Mouse (Mus musculus) erythroblast, adult 5-6 weeks (primary cell): ENCODE data around the gene Gpr137b. TPM values are rescaled to one million over a fixed set of nuclear protein-coding genes. Genes with fewer than 3 reads are reported as not detected.
"Not testable (repeated sequence)": the region's sequence is repeated elsewhere in the genome, so short reads cannot be mapped to it uniquely, and the experiment has no call there.

Experiments
- ATAC-seq: replicated peaks from 2 replicates; pipeline ENCODE4 v1.8.0; 2016; ENCODE audit warnings: moderate number of reproducible peaks, mild to moderate bottlenecking, moderate TSS enrichment, inconsistent platforms; ENCODE audit not compliant: poor library complexity, low FRiP score, severe bottlenecking
- total RNA-seq, 2 experiments: library from RNA; stranded (forward) in 1 of 2; stranded (reverse) in 1 of 2; fragments of 150-400 nt in 1 of 2; fragments of 200-764, 138-1000 nt in 1 of 2; gene quantifications; 2 replicates each; pipeline versions ENCODE4 v1.2.3 to v1.2.4; 2015 to 2017; ENCODE audit warnings: low replicate concordance in 2 of 2

Gpr137b gene
- 3.1 and 3.7 TPM in 2 replicates for total RNA-seq (2015; ENCODE audit: low replicate concordance)
- total RNA-seq (2017; ENCODE audit: low replicate concordance) = 5.6 and 14.9 TPM in 2 replicates

DNA sequence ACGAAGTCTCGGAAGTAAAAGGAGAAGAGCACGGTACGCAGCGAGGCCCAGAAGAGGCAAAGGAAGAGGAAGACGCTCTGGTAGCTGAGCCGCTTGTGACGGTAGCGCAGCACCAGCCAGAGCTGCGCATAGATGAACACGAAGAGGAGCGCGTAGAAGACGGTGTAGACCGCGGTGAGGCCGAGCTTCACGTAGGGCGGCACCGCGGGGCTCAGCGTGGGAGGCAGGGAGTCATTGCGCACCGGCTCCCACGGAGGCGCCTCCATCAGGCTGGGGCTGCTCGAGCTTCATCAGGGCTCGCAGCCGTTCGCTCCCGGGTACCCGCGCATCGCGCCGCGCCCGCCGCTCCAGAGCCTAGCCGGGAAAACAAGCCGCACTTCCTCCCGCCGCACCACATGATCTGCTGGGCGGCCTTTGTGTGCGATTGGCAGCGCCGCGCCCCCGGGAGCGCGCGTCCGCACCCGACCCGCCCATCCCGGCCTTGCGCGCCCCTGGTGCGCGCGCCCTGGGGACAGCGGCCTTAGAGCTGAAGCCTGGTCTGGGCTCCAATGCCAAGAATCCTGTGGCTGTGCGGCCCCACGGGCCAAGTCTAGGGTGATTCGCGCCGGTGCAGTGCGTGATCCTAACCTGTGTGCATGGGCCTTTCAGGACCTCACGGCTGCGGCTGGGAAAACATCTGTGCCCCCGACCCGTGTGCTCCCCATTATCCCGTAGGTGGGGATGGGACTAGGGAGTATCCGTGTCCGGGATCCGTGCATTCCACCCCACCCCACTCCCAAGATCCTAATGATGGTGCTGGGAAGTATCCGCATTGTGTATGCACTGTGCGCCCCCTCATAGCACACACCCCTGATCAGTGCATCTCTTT lies at the start of gene Gpr137b:
Gpr137b (minus strand) TSS at position 787 of the 868 bp plus-strand sequence.
- ATAC-seq = not testable (repeated sequence)

DNA sequence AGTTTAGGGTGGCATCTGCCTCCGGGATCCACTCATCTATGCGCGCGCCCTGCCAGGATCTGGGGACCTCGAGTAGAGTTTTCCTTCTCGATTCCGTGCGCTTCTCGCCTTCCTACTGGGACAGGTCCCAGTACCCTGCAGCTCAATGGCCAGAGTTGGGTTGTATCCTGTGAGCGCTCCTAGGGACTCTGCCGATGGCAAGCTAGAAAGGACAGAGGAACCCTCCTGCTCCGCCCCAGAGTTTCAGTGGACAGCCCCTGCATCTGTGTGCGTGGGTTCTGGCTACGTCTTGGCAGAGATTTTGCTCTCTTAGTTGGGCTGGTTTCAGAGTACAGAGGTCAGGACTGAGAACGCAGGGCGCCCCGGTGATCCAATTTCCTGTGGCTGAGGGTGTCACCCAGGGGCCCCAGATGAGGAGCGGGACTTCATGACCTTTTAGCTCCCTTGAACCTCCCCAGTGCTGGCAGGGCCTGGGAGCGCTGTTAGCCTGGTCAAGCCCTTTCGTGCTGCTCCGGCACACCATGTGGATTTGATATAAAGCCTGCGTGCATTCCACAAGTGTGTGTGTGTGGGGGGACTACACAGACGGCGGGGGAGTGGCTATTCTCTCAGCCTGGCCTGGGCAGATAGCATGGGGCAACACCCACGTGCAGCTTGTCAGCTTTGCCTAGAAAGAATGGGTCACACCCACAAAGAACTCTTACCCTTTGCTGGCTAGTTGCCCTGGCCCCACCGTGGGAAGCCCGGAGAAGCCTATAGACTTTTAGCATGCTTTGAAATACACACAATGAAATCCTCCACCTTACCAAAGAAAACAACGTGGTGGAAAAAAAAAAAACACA lies 44.5 kb upstream of the Gpr137b start:
- not testable (repeated sequence) for ATAC-seq

DNA sequence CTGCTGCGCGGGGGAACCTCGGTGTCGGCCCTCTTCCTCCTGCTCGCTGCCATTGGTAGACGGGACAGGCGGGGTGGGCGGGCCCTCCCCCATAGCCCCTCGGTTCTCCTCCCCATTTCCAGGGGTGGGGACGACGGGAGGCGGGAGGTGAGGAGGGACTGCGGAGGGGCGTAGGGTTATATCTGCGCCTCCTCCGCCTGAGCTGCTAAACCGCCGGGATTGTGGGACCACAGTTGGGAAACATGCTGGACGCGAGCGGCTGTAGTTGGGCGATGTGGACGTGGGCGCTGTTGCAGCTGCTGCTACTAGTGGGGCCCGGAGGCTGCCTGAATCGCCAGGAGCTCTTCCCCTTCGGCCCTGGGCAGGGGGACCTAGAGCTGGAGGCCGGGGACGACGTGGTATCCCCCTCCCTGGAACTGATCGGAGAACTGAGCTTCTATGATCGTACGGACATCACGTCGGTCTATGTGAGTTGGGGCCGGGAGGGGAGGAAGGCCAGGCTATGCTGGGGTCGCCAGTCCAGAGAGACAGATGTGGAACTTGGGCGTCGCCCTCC lies 43.7 kb upstream of the Gpr137b start, which contains the start of gene Nid1:
Nid1 (plus strand) TSS at position 92 of the 556 bp plus-strand sequence.
- not testable (repeated sequence) for ATAC-seq

DNA sequence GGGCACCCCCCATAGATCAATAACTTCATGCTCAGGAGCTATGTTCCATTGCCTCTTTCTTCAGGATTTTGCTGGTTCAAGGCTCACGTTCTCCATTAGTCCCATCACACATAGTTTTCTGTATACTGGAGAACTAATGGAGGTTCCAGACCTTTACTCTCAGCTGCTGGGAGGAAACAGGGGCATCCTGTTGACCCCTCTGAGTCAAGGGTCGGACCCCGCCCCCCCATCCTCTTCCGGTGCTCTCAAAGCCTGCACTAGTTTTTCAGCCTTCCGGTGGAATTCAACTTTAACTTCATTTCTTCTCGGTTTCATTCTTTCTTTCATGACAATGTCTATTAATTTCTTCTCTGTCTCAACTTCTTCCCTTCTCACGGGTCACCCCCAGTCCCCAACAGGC lies 42.3 kb upstream of the Gpr137b start:
- not testable (repeated sequence) for ATAC-seq

DNA sequence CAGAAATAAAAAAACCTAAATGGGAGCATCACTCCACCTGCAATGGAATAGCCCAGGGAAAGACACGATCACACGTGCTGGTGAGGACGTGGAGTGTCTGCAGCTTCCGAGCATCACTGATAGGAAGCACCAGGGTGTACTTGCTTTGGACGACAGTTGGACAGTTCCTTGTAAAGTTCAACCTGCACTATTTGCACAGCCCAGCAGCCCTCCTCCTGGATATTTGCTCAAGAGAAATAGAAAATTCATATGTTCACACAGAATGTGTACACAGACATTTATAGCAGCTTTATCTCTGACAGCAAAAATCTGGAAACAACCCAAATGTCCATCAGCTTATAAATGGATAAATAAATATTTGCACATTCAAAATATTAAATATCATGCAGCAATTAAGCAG lies 29.5 kb upstream of the Gpr137b start:
- not testable (repeated sequence) for ATAC-seq

DNA sequence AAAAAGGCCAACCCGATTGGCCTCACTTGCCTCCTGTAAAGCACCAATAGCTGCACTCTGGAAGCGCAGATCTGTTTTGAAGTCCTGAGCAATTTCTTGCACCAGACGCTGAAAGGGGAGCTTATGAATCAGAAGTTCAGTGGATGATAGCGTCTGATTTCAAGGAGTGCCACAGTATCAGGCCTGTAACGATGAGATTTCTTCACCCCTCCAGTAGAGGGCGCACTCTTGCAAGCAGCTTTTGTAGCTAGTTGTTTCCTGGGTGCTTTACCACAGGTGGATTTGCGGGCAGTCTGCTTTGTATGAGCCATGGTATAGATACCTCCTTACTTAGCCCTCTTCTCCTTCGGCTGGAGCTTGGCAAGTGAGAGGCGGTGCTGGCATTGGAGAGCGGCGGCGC lies 25.0 kb upstream of the Gpr137b start:
- ATAC-seq = not testable (repeated sequence)

DNA sequence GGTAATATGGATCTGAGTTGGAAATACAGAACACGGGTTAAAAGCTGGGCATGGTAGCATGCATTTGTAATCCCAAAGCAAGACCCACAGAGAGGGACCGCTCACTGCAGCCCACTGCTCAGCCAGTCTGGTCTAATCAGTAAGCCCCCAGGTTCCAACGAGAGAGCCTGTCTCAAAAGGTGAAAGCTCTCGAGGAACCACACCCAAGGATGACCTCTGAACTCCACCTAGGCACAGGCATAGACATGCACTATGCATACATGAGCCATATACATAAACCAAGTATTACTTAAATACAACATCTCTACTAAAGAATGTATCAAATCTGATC lies 22.2 kb upstream of the Gpr137b start:
- ATAC-seq = not testable (repeated sequence)

DNA sequence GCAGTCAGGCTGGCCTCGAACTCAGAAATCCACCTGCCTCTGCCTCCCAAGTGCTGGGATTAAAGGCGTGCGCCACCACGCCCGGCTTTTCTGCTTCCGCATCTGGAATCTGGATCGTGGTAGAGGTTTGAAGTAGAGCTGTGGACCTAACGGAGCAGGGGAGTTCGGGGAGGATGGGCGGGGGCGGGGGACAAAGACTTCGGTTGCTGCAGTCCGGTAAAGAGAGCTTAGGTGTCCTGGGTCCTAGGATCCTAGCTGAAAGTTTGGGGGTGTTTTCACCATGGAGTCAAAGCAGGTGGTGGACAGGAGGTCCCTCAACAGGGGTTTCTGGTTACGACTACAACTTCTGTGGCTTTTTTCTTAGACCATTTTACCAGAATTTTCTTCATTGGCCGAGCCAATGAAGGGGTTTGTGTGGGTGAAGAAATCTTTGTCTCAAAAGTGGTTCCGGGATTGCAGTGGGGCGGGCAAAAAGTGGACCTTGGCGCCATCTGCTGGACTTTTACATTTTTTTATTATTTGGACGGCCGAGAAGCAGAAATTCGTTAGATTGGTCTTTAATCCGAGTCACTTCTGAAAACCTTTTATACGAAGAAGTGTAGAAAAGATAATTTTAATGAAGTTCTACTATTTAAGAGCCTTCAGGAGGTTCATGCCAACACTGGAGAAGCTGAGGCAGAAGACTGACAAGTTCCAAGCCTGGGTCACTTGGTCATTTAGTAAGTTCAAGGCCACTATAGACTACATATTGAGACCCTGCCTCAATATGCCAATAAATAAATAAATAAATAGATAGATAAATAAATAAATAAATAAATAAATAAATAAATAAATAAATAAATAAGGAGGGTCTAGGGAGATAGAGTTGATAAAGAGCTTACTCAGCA lies 21.5 kb upstream of the Gpr137b start:
- ATAC-seq = not testable (repeated sequence)

DNA sequence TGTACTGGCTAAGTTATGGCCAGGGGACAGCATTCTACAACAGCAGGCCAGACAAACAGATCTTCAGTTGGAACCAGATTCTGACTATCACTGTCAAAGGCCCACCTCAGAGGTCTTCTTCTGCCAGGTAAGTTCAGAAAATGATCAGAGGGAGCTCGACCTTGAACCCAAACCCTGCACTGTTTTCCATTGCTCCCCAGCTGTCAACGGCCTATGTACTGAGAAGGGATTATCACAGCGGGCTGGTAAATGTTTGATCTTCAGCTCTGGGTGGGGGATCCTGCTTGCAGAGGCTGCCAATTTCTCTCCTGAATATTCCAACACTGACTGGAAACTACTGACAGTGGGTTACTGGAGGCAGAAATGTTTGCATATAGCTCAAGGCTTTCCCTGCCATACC lies 20.4 kb upstream of the Gpr137b start:
- no peak for ATAC-seq

DNA sequence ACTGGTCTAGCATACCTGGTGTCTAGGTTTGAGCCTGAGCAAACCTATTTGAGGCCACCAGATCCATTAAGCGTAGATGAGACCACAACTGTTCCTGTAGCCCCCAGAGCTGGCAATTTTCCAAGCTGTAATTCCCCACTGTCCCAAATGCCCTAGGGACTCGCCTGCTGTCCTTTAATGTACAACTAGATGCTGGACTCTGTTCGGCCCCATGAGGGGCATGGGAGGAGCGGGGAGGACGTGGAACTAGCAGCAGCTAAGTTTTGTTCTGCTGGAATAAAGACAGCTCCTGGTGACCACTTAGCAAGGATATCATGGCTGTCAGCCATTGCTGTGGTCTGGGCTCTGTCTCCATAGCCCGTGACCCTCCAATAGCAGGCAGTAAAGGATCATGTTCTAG lies 11.7 kb upstream of the Gpr137b start:
- not testable (repeated sequence) for ATAC-seq

DNA sequence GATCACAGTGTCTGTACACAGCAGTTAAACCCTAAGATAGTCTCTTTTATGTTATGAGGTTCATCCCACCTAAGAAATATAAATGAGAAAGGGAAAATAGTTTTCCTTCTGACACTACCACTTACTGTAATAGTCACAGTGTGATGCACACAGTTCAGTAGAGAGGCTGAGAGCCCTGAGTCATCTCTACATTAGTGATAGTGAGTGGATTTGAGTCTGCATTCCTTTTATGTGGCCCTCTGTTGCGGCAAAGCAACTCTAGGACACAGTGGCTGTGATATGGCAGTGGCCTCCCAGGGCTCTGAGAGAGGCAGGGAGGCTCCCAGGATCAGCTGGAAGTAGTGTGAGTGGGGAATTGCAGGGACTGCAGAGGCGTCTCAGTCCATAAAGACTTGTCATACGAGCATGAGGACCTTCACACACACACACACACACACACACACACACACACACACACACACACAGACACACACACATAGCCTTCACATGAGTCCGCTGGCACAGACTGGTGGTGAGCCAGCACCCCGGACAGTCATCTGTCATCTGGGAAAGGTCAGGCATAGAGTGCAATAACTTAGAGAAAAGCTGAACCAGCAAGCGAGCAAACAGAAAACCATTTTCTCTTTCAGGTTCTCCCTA lies 10.8 kb upstream of the Gpr137b start:
- not testable (repeated sequence) for ATAC-seq

DNA sequence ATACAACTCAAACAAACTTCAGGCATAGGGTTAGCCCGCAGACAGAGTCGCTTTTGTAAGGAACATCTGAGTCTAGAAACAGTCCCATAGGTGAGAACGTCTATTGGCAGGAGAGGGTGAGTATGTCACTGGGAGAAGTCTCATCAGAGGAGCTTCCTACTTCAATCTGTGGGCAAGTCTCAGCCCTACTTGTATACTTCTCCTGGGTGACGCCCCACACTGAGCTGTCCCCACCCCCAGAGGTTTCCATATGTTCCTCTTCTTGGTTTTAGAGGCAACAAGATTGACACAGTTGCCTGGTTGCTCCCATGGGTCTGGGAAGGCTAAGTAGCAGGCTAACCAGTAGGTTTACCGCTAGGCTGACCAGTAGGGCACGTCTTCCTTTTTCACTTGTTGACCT lies 10.0 kb upstream of the Gpr137b start:
- not testable (repeated sequence) for ATAC-seq

DNA sequence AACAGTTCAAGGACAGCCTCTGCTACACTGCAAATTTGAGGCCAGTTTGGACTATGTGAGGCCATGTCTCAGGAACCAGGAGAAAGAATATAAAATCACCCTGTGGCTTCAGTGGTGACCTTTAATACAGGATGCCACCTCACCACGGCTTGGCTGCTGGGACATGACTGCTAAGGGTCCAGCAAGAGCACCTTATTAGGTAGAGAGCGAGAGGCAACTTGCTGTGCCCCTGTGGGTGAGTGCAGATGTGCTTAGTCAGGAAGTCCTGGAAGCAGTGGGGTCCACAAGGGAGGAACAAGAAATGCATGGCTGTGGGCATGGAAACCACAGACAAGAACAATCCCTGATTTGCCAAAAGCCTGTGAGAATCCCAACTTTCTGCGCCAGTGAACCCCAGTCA lies 9.6 kb upstream of the Gpr137b start:
- not testable (repeated sequence) for ATAC-seq

DNA sequence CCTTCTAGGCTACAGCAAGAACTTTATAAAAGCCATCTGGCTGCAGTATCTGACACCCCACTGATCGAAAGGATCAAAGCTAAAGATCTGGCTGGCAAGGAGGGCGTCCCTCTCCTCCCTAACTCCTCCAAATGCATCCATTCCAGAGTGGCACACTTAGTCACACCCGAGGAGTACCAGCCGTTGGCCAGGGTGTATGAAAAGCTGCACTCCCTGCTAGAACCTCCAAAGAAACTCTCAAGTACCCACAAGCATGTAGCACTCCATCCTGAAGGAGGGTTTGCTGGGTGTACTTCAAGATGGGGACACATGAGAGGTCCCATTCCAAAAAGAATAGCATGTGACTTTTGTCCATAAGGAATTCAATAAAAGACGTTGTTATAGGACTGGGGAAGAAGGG lies 9.0 kb upstream of the Gpr137b start:
- ATAC-seq = not testable (repeated sequence)

DNA sequence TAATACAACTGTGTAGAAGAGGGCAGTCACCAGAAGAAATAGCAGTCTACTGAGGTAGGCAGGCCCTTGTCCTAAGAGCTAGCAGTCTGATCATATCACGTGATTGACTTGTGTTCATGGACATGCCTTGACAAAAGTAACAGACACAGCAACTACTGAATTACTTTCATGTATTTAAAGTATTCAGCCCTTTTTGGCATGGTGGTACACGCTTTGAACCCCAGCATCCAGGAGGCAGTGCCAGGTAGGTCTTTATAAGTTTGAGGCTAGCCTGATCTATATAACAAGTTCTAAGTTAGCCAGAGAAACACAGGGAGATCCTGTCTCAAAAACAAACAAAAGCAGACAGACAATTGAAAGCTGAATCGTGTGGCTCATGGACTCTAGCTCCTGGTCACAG lies 7.0 kb upstream of the Gpr137b start:
- ATAC-seq = not testable (repeated sequence)

DNA sequence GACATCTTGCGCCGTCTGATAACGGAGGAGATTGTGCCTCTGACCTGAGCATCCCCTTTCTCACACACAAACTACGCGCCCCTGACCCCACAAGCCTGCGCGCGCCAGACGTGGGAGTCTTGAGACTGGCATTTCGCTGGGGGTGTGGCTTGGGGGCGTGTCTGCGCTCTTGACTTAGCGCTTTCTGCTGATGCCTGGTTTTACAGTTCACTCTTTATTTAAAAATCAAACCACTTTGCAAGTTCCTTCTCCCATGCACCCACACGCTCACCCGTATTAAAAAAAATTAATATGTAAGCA lies 232 bp upstream of the Gpr137b start:
- not testable (repeated sequence) for ATAC-seq

DNA sequence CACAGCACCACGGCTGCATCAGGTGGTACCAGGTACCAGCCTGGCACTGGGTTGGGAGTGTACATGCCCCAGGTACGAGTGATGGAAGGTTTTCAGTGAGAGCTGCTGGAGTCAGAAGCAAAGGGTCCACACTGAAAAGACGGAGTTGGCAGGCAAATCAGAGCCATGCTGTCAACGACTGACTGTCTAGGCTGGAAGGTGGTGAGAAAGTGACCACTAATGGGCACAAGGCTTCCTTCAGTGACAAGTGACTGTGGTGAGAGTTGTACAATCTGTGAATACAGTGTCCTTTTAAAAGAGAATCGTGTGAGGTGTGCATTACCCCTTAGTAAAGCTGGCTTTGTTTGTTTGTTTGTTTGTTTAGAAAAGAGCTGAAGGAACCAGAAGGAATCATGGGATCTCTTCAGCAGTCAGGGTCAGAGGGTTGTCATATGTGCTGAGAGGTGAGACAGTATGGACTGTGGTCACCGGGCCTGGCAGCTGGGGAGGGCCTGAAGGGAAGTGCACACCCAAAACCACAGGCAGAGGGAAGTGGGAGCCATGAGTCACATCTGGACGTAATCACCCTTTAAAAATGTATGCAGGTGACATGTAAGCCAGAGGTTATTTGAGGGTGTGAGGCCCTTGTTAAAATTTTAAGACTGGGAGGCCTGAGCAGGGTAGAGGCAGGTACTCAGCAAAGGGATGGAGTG lies 15.5 kb downstream of the Gpr137b start:
- not testable (repeated sequence) for ATAC-seq

DNA sequence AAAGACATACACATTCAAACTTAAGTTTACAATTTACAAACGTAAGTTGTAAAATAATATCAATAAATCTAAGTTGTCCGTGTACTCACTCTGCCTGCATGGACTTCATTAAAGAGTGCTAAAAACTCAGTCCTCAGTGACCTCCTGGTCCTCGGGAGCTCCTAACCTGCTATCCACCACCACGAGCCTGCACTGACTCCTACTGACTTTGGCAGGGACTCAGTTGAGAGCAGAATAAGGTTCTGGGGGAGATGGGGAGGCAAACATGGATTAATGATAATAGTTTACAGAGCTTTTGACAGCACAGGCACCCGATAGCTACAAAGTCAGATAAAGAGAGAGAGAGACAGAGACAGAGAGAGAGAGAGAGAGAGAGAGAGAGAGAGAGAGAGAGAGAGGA lies 16.6 kb downstream of the Gpr137b start:
- no peak for ATAC-seq
